Comparison of ENCODE assay signal across 8 mouse cellular contexts in genomic region chr7:45015957-45016612, GRCm38 (mm10). TPM values are rescaled to one million over a fixed set of nuclear protein-coding genes. Genes with fewer than 3 reads are reported as not detected.
A peak's percentile ranks its signal among the peaks of the same experiment; 100 is the strongest.
DNase-seq lines count a peak whose midpoint lies in the region; ATAC-seq and TF ChIP-seq lines count a peak whose summit lies in the region.

Scaf1 (minus strand) TSS chr7:45016363.

- peak within 1 kb of the TSS; percentile 77 for H3K4me2 ChIP-seq in forebrain, embryonic 13.5 days
- H3K4me2 ChIP-seq in liver, postnatal 0 days (ENCODE audit: low read depth, low read length), result peak within 1 kb of the TSS; percentile 99
- H3K4me2 ChIP-seq in neural tube, embryonic 14.5 days (ENCODE audit: low read depth, low read length), result peak within 1 kb of the TSS; percentile 89

- H3K27ac ChIP-seq in ES-Bruce4 (ENCODE audit: insufficient read depth, low read length), result peak within 1 kb of the TSS; percentile 62
- H3K27ac ChIP-seq in forebrain, embryonic 13.5 days, result peak within 1 kb of the TSS; percentile 85
- peak within 1 kb of the TSS; percentile 98 for H3K27ac ChIP-seq in liver, postnatal 0 days (ENCODE audit: low read depth)
- peak within 1 kb of the TSS; percentile 83 for H3K27ac ChIP-seq in neural tube, embryonic 14.5 days (ENCODE audit: low read depth, low read length)

- H3K27me3 ChIP-seq in ES-Bruce4 (ENCODE audit: control insufficient read depth, insufficient read depth, low read length, poor library complexity, severe bottlenecking), result no peaks in the 10 kb centered on the region
- H3K27me3 ChIP-seq in forebrain, embryonic 13.5 days, result peaks cover 26% of the 10 kb centered on the region
- no peaks in the 10 kb centered on the region for H3K27me3 ChIP-seq in liver, postnatal 0 days (ENCODE audit: insufficient read depth, low read length)
- H3K27me3 ChIP-seq in neural tube, embryonic 14.5 days (ENCODE audit: control insufficient read depth, insufficient read depth, low read length), result no peaks in the 10 kb centered on the region

- H3K4me1 ChIP-seq in ES-Bruce4 (ENCODE audit: control insufficient read depth, insufficient read depth, low read length), result no peaks in the 10 kb centered on the region
- H3K4me1 ChIP-seq in forebrain, embryonic 13.5 days, result peaks cover 37% of the 10 kb centered on the region
- peaks cover 19% of the 10 kb centered on the region for H3K4me1 ChIP-seq in liver, postnatal 0 days (ENCODE audit: insufficient read depth)
- H3K4me1 ChIP-seq in neural tube, embryonic 14.5 days (ENCODE audit: control insufficient read depth, insufficient read depth, low read length), result peaks cover 13% of the 10 kb centered on the region; the same call in 1 of the 2 replicates

- TF ChIP-seq EP300 in ES-Bruce4 (IDR thresholded peaks at IDR 0.05; ENCODE audit: insufficient read depth, low read depth, low read length), result no peak
- peak; percentile 59; the same call in 1 of the 2 replicates for TF ChIP-seq EP300 in liver, postnatal 0 days (IDR thresholded peaks at IDR 0.05; ENCODE audit: low read depth)

- H3K36me3 ChIP-seq in ES-Bruce4 (ENCODE audit: control insufficient read depth, insufficient read depth, low read length, poor library complexity, severe bottlenecking), result peaks cover 9% of the 10 kb centered on the region; the same call in 1 of the 2 replicates
- H3K36me3 ChIP-seq in forebrain, embryonic 13.5 days (ENCODE audit: poor library complexity, severe bottlenecking), result peaks cover 26% of the 10 kb centered on the region
- peaks cover 26% of the 10 kb centered on the region for H3K36me3 ChIP-seq in liver, postnatal 0 days (replicated peaks; ENCODE audit: insufficient read depth, low read length)
- peaks cover 16% of the 10 kb centered on the region for H3K36me3 ChIP-seq in neural tube, embryonic 14.5 days (ENCODE audit: control insufficient read depth, insufficient read depth, low read length)

- intact Hi-C loops in heart, postnatal 10 days (cut with DNase I), result loop anchor here (1.0 to 2.0 kb wide), 2 partner anchors 17 to 30 kb away; partner anchors contain the start of genes Bcl2l12 and Prmt1

- peak within 1 kb of the TSS; percentile 96 for H3K9ac ChIP-seq in ES-Bruce4 (ENCODE audit: low read depth, poor library complexity, severe bottlenecking)
- H3K9ac ChIP-seq in forebrain, embryonic 13.5 days, result peak within 1 kb of the TSS; percentile 97
- H3K9ac ChIP-seq in liver, postnatal 0 days (replicated peaks), result peak within 1 kb of the TSS; percentile 96
- peak within 1 kb of the TSS; percentile 74 for H3K9ac ChIP-seq in neural tube, embryonic 14.5 days (replicated peaks; ENCODE audit: low read depth, low read length)

- peak; percentile 70 for ATAC-seq in cerebellum, adult (ENCODE audit: insufficient number of reproducible peaks, low FRiP score, low TSS enrichment)
- ATAC-seq in forebrain, embryonic 13.5 days, result peak; percentile 95
- ATAC-seq in liver, postnatal 0 days, result peak; percentile 80
- ATAC-seq in neural tube, embryonic 14.5 days (ENCODE audit: low read depth), result peak; percentile 91

- WGBS in forebrain, embryonic 13.5 days, result under 1% methylated on average over 68 of the region's 69 CpGs
- under 1% methylated on average over 58 of the region's 69 CpGs for WGBS in large intestine, adult 2 months
- under 1% methylated on average over 68 of the region's 69 CpGs for WGBS in liver, postnatal 0 days (ENCODE audit: insufficient replicate concordance)
- WGBS in neural tube, embryonic 14.5 days, result under 1% methylated on average over 69 of the region's 69 CpGs

- H3K9me3 ChIP-seq in ES-Bruce4 (replicated peaks; ENCODE audit: control insufficient read depth, insufficient read depth, low read length, poor library complexity, severe bottlenecking), result no peaks in the 10 kb centered on the region
- no peaks in the 10 kb centered on the region for H3K9me3 ChIP-seq in forebrain, embryonic 13.5 days (replicated peaks)
- H3K9me3 ChIP-seq in liver, postnatal 0 days (ENCODE audit: low read length), result no peaks in the 10 kb centered on the region
- no peaks in the 10 kb centered on the region for H3K9me3 ChIP-seq in neural tube, embryonic 14.5 days (ENCODE audit: control insufficient read depth, low read length)

- no peak for TF ChIP-seq CTCF in ES-Bruce4 (IDR thresholded peaks at IDR 0.05; ENCODE audit: low read depth, low read length)
- no peak for TF ChIP-seq CTCF in liver, postnatal 0 days (IDR thresholded peaks at IDR 0.05; ENCODE audit: low read depth)

- peak within 1 kb of the TSS; percentile 89 for H3K4me3 ChIP-seq in ES-Bruce4 (ENCODE audit: low read depth, low read length)
- H3K4me3 ChIP-seq in forebrain, embryonic 13.5 days, result peak within 1 kb of the TSS; percentile 96
- peak within 1 kb of the TSS; percentile 93 for H3K4me3 ChIP-seq in liver, postnatal 0 days (ENCODE audit: low read depth, low read length)
- H3K4me3 ChIP-seq in neural tube, embryonic 14.5 days (ENCODE audit: low read depth, low read length), result peak within 1 kb of the TSS; percentile 55

- peak; percentile 100 for DNase-seq in heart, postnatal 10 days
- DNase-seq in large intestine, adult 2 months (ENCODE audit: low read depth, low spot score), result peak; percentile 98
- DNase-seq in liver, postnatal 0 days, result peak; percentile 99
- DNase-seq in testis, postnatal 10 days (ENCODE audit: low spot score), result peak; percentile 99

- no peak for TF ChIP-seq POLR2A in ES-Bruce4 (IDR thresholded peaks at IDR 0.05; ENCODE audit: insufficient read depth, low read length)

RNA-seq across cellular contexts. Expression of gene Scaf1, which starts in this region (rescaled TPM):
- polyA plus RNA-seq in ES-Bruce4 (2011; ENCODE audit: insufficient read depth, insufficient read length, low read depth, missing spikeins), result 64.2 and 73.2 TPM in 2 replicates
- 35.8 and 38.9 TPM in 2 replicates for polyA plus RNA-seq in forebrain, embryonic 13.5 days (2015; fragmentation: Nextera tagmentation; extraction: Ambion mirVana)
- 10 to 100 TPM; 68.5 to 70.1 TPM for total RNA-seq in heart, postnatal 10 days (2021)
- 32.3 and 44.7 TPM in 2 replicates for polyA plus RNA-seq in large intestine, adult 2 months (2012; rRNA removed)
- polyA plus RNA-seq in liver, postnatal 0 days (2015; fragmentation: Nextera tagmentation; extraction: Ambion mirVana), result 7.5 and 8.1 TPM in 2 replicates
- polyA plus RNA-seq in neural tube, embryonic 14.5 days (2014; fragmentation: Nextera tagmentation; extraction: Ambion mirVana), result 61.6 and 68.6 TPM in 2 replicates

Comparison
In these comparisons a context has a peak if more than half of its experiments do, and no peak if none do; other contexts are left out.
1. Peak in every context shown above with its lines: DNase-seq, ATAC-seq, H3K4me3 ChIP-seq and H3K27ac ChIP-seq.